Mouse (Mus musculus) thymus, adult 2 months (tissue): Measurements from ENCODE around the gene Chit1. TPM values are rescaled to one million over a fixed set of nuclear protein-coding genes. Genes with fewer than 3 reads are reported as not detected.

Experiments
- DNase-seq: peaks from one replicate; pipeline ENCODE4 v3.0.0; 2021
- H3K27ac ChIP-seq: fragments of 200-500 bp; 2 replicates; pipeline ENCODE4 v1.5.1; 2012; ENCODE audit warnings: low read length, control low read depth; ENCODE audit not compliant: control insufficient read depth, insufficient read depth
- H3K27me3 ChIP-seq: fragments of 200-500 bp; 2 replicates; pipeline ENCODE4 v1.6.1; 2012; ENCODE audit warnings: mild to moderate bottlenecking, low read length, moderate library complexity, mixed read lengths; ENCODE audit not compliant: control insufficient read depth, insufficient read depth
- H3K36me3 ChIP-seq: fragments of 200-500 bp; 2 replicates; pipeline ENCODE4 v1.6.1; 2012; ENCODE audit warnings: mild to moderate bottlenecking, low read length, moderate library complexity; ENCODE audit not compliant: control insufficient read depth, insufficient read depth
- H3K4me1 ChIP-seq: fragments of 200-500 bp; replicated peaks from 2 replicates; pipeline ENCODE4 v1.6.1; 2012; ENCODE audit warnings: low read length; ENCODE audit not compliant: control insufficient read depth, insufficient read depth
- H3K4me3 ChIP-seq: fragments of 200-500 bp; 2 replicates; pipeline ENCODE4 v1.5.1; 2012; ENCODE audit warnings: mild to moderate bottlenecking, low read length, control low read depth, moderate library complexity; ENCODE audit not compliant: control insufficient read depth, insufficient read depth
- CTCF ChIP-seq: fragments of 200-500 bp; IDR thresholded peaks from 2 replicates; pipeline ENCODE4 v1.5.1; 2012; ENCODE audit warnings: mild to moderate bottlenecking, control low read depth, low read length, moderate library complexity, borderline replicate concordance; ENCODE audit not compliant: control insufficient read depth, poor library complexity, insufficient read depth; ENCODE audit errors: extremely low read depth
- POLR2A ChIP-seq: fragments of 200-500 bp; IDR thresholded peaks from 2 replicates; pipeline ENCODE4 v1.6.1; 2012; ENCODE audit warnings: mild to moderate bottlenecking, low read length, control low read depth, moderate library complexity; ENCODE audit not compliant: control insufficient read depth, poor library complexity, insufficient read depth; ENCODE audit errors: extremely low read depth
- WGBS: fragments of 180-500 bp; shearing (Covaris S2); methylation state at CpG from one replicate; pipeline ENCODE4 v1.1.7; 2018; 5-methylcytosine and 5-hydroxymethylcytosine counted together
- polyA plus RNA-seq: library from polyadenylated mRNA; depleted of rRNA; stranded (reverse); fragments of >200 nt; gene quantifications from 2 replicates; pipeline ENCODE4 v1.2.3, GENCODE M21; 2012

Chit1 gene
- polyA plus RNA-seq, 1 experiment, result 0.78 TPM

GRCm38 (mm10) chr1:134154655-134155054, 43.6 kb downstream of the Chit1 start:
- TF ChIP-seq POLR2A, result no peak
- no peak for TF ChIP-seq CTCF
- no peak overlapping the region for H3K27ac ChIP-seq
- H3K27me3 ChIP-seq, result no peaks in the 10 kb centered on the region
- H3K36me3 ChIP-seq, result no peaks in the 10 kb centered on the region
- no peaks in the 10 kb centered on the region for H3K4me1 ChIP-seq
- H3K4me3 ChIP-seq, result no peak overlapping the region
- WGBS, result 66% methylated on average over 3 of the region's 3 CpGs
- no peak for DNase-seq

- no peaks in the 10 kb centered on the region for H3K27me3 ChIP-seq
- no peaks in the 10 kb centered on the region for H3K36me3 ChIP-seq
- WGBS, result 95% methylated on average over 3 of the region's 3 CpGs
- no peak for DNase-seq
- H3K4me1 ChIP-seq, result no peaks in the 10 kb centered on the region
- no peak for TF ChIP-seq POLR2A
- TF ChIP-seq CTCF, result no peak
- no peak overlapping the region for H3K4me3 ChIP-seq
- no peak overlapping the region for H3K27ac ChIP-seq
Observed at GRCm38 (mm10) chr1:134160404-134160803, 49.4 kb downstream of the Chit1 start.

GRCm38 (mm10) chr1:134161399-134161798, 50.4 kb downstream of the Chit1 start:
- Histone ChIP-seq H3K27ac (no peak overlapping the region), H3K36me3 (no peaks in the 10 kb centered on the region), H3K4me1 (no peaks in the 10 kb centered on the region), H3K27me3 (no peaks in the 10 kb centered on the region), H3K4me3 (no peak overlapping the region)
- WGBS, result 92% methylated on average over 6 of the region's 6 CpGs
- no peak for DNase-seq
- TF ChIP-seq CTCF (no peak), POLR2A (no peak)

GRCm38 (mm10) chr1:134162510-134163225, 51.6 kb downstream of the Chit1 start:
- Histone ChIP-seq H3K27ac (no peak overlapping the region), H3K36me3 (no peaks in the 10 kb centered on the region), H3K4me3 (no peak overlapping the region), H3K27me3 (no peaks in the 10 kb centered on the region), H3K4me1 (no peaks in the 10 kb centered on the region)
- TF ChIP-seq CTCF, result no peak
- TF ChIP-seq POLR2A, result no peak
- WGBS, result 79% methylated on average over 6 of the region's 6 CpGs
- DNase-seq, result no peak

- H3K27me3 ChIP-seq, result no peaks in the 10 kb centered on the region
- TF ChIP-seq CTCF, result no peak
- no peak for TF ChIP-seq POLR2A
- no peak overlapping the region for H3K4me3 ChIP-seq
- DNase-seq, result no peak
- H3K27ac ChIP-seq, result no peak overlapping the region
- no peaks in the 10 kb centered on the region for H3K36me3 ChIP-seq
- WGBS, result 95% methylated on average over 7 of the region's 7 CpGs
- H3K4me1 ChIP-seq, result no peaks in the 10 kb centered on the region
Observed at GRCm38 (mm10) chr1:134163476-134163875, 52.4 kb downstream of the Chit1 start.

GRCm38 (mm10) chr1:134164454-134164853, 53.4 kb downstream of the Chit1 start:
- TF ChIP-seq POLR2A, result no peak
- WGBS, result 79% methylated on average over 4 of the region's 4 CpGs
- no peaks in the 10 kb centered on the region for H3K4me1 ChIP-seq
- H3K36me3 ChIP-seq, result no peaks in the 10 kb centered on the region
- no peaks in the 10 kb centered on the region for H3K27me3 ChIP-seq
- H3K27ac ChIP-seq, result no peak overlapping the region
- no peak for DNase-seq
- no peak overlapping the region for H3K4me3 ChIP-seq

- Histone ChIP-seq H3K27me3 (no peaks in the 10 kb centered on the region), H3K4me3 (no peak overlapping the region), H3K27ac (no peak overlapping the region), H3K36me3 (no peaks in the 10 kb centered on the region), H3K4me1 (no peaks in the 10 kb centered on the region)
- no peak for DNase-seq
- WGBS, result 93% methylated on average over 3 of the region's 3 CpGs
- no peak for TF ChIP-seq CTCF
- TF ChIP-seq POLR2A, result no peak
Observed at GRCm38 (mm10) chr1:134166547-134166946, 55.5 kb downstream of the Chit1 start.
